Mouse (Mus musculus) testis, postnatal 14 days (tissue): ENCODE measurements around the gene AI597479.

ENCODE experiments used
- DNase-seq: peaks from one replicate; pipeline ENCODE4 v3.0.0; 2021; ENCODE audit warnings: low spot score

AI597479 gene

DNA sequence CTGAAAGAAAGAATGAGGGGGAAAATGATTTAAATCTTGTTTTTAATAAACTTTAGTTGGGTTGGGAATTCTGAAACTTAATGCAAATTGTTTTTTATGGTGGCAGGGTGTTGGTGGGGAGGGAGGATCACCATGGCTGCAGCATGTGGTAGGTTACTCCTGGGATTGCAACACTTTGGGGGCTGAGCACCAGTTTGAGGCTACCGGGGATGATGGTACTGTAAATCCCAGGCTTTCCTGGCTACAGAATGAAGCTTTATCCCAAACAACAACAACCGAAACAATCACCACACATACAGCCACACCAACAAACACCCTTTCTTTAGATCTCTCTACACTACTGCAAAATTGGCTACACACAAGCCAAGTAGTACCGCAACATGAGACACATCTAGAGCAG is 63.9 kb downstream of the AI597479 start:
- DNase-seq = no peak

DNA sequence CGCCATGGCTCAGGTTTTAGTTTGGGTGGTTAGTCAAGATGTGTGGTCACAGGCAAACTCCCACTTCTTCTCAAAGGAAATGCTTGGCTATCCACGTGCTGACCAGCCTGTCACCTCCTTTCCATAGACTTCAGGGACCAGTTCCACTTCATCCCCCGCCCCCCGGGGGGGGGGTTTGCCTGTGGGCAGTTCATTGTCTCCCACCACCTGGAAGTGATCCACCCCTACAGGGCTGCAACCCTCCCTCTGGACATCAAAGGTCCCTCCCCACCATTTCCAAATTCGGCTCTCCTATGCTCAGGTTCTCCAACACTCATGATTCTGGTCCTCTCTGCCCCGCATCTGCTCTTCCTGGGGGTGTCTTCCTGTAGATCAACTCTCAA is 64.6 kb downstream of the AI597479 start:
- DNase-seq = no peak

DNA sequence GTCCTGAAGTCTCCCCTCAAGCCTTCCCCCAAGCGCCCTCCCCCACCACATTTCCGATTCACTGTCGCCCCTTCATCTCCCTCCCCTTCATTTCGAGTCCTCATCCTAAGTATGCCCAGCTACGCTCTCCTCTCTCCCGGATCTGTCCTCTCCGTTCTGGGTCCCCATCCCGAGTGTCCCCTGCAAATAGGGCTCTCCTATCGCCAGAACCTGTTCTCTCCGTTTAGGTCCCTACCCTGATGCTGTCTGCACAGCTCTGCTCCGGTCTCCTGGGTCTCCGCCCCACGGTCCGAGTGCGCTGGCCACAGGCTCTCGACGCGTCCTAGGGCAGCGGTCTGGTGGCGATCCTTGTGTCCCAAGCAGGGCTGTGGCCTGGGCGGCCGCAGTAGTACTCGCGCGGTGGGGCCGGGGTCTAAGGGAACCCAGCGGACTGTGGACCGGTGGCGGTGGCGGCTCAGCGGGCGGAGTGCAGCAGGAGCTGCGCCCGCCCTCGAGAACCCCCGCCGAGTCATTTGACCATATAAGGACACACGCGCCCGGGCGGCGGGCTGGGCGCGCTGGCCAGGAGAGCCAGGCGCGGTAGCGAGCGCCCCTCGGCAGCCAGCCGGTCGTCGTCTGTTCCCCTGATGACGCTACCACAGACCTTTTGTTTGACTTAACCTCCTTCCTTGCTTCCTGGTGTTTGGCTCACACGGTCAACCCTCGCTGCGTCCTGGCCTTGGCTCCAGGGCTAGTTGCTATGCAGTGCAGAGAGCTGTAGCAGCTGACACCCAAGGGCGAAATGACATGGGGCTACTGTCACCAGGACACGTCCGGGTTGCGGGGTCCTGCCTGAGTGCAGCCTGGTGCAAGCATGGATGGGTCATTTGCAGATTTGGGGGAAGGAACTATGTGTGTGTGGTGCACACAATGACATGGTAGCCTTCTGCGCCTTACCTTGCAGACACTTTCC is 65.2 kb downstream of the AI597479 start:
- peak; percentile 34 for DNase-seq

DNA sequence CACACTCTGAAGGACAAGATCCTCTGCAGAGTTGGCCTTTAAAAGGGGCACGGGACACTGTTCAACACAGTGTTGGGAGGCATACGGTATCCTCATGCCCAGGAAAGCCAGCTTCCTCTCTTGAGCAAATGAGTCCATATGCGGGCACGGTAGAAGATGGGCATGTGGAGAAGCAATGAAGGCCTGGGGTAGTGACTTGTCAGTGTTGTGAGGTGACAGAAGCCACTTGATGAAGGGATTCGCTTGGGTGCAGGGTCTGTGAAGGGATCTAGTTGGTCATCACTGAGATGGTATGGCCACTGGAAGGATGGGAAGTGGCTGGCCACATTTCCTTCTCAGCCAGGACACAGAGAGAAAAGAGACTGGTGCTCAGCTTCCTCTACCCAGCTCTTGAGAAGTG is 66.1 kb downstream of the AI597479 start:
- no peak for DNase-seq
